Mouse (Mus musculus) common myeloid progenitor, adult 5-6 weeks (primary cell): ENCODE results near the gene Alg14. TPM values are rescaled to one million over a fixed set of nuclear protein-coding genes. Genes with fewer than 3 reads are reported as not detected.
A peak's percentile ranks its signal among the peaks of the same experiment; 100 is the strongest.

Source experiments
- ATAC-seq: replicated peaks from 2 replicates; pipeline ENCODE4 v1.8.0; 2016; ENCODE audit warnings: low read depth, mild to moderate bottlenecking, moderate TSS enrichment, inconsistent platforms; ENCODE audit not compliant: poor library complexity, severe bottlenecking
- total RNA-seq: library from RNA; stranded (forward); fragments of 200-1000, 187-1606 nt; gene quantifications from 2 replicates; pipeline ENCODE4 v1.2.3, GENCODE M21; 2017

Alg14 gene
- total RNA-seq, 1 experiment from 2014 or later: 12.1 TPM

DNA sequence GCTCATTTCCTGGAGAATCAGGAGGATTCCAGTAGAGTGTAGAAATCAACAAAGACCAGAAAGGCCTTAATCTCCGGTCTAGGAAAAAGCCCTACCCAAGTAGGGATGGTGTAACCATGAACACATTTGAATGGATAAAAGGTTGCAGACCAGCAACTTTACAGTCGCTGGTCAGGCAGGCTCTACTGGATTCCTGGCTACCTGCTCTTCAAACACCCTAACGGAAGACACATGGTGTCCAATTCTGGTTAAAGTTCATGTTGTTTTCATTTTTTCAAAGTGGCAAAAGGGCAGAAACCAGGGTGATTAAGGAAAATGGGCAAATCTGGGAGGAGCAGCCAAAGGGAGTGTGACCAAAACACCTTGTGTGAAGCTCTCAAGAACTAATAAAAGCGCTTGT lies 14.6 kb upstream of the Alg14 start:
- no peak for ATAC-seq

DNA sequence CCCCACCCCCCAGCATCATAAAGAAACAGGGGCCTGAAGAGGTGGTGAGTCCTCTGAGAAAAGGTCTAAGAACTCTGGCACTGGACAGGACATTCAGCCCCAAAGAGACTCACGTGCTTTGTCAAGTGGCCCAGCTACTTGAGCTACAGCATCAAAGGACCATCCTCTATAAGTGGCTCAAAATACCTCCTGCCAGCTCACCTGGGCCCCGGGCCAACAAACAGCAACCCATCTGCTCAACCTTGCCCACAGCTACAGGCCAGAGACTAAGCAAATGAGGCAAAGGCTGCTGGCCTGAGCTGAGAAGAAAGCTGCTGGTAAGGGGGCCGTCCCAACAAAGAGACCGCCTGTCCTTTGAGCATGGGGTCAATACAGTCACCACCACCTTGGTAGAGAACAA lies 14.0 kb upstream of the Alg14 start:
- ATAC-seq: no peak

DNA sequence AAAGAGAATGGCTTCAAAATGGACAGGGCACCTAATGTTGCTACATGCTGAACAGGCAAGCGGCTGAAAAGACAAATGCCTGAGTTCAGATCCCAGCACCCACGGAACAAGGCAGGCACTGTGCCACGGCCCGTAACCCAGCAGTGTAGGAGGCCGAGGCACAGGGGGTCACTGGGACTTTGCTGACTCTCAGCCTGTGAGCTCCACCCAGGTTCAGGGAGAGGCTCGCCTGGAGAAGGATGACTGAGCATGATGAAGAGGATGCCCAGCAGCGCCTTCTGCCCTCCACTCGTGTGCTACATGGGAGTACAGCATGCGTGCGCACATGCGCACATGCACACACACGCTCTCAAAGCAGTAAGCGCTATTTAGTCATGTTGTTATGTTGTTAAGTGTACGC lies 11.9 kb upstream of the Alg14 start:
- ATAC-seq: no peak

DNA sequence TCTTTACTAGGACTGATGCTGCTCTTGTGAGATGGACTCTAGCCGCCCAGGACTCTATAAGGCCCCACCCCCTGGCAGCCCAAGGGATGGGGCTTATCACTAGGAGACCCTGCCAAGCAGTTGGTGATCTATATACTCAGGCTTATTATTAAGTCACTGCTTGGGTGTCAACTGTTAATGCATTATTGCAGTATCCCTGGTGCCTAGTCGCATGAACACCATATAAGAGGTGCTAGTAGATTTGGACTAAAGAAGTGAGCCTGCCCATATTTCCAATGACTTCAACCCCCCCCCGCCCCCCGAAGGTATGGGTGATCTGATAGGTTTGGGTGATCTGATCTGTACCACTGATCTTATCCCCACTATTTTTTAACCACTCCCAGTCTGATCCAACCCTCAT lies 8.6 kb upstream of the Alg14 start, which contains the start of gene Tmem56:
Gene Tmem56, minus strand, starts transcription at position 101 of the 400 bp plus-strand sequence.
- ATAC-seq: no peak

DNA sequence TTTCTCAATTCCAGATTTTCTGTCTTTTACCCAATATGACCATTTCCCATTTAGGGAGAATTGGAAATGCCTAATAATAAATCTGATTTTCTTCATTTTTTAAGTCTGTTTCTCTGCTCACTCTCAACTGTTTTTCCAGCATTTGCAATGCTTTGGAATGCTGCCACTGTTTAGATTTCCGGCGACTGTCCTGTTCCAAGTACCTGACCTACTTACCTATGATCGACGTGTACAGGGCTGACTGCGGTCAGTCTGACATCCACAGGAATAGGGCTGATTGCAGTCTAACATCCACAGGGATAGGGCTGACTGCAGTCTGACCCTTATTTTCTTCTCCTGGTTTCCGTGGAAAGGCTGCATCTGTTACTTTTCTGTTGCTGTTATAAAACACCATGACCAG lies 6.4 kb upstream of the Alg14 start:
- no peak for ATAC-seq

DNA sequence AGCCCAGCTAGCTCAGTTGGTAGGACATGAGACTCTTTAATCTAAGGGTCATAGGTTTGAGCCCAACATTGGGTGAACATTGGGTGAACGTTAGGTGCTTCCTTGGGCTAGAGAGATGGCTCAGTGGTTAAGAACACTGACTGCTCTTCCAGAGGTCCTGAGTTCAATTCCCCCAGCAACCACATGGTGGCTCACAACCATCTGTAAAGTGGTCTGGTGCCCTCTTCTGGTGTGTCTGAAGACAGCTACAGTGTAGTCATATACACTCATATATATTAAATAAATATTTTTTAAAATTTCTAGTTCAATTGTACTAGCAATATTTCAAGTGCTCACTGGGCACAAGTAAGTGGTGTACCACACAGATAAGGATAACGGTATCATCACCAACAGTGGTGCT lies 4.4 kb upstream of the Alg14 start:
- no peak for ATAC-seq

DNA sequence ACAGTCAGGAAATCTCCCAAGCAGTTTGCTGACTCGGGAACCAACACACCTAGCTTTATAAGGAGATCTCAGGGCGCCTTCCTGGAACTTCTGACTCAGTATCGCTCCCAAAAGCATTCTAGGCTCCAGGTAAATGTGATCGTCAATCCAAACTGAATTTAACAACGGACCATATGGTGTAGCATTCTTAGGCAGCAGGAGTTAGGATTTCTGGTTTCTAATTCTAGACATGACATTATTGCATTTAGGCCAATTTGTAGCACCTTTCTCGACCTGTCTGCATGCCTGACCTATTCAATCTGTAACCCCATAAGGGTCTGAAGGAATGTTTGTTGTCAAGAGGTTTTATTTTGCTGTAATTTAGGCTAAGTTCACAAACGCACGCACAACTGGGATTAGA lies 892 bp upstream of the Alg14 start:
- ATAC-seq: no peak

DNA sequence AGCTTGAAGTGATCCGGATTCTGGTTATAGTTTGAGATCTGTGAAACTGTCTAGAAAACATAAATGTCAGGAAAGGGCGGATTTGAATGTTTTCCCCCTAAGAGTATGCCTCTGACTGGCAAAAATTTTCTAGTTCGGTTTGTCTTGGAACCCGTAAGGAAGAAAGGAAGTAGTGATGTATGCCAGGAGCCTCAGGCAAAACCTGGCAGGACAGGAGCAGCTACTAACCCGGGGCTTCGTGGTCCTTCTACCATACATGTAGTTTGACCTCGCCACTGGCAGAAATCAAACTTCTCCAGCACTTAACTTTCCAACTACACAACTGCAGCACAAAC lies 381 bp upstream of the Alg14 start:
- no peak for ATAC-seq

DNA sequence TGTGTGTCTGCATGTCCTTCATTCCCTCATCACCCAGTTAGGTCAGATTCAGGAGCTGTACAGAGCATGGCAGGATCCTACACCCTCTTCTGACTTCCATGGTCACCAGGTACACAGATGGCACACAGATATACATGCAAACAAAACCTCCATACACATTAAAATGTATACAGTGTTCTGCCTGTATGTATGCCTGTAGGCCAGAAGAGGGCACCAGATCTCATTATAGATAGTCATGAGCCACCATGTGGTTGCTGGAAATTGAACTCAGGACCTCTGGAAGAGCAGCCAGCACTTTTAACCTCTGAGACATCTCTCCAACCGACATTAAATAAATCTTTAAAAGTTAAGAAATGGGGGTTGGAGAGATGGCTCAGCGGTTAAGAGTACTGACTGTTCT lies 2.6 kb downstream of the Alg14 start:
- no peak for ATAC-seq

DNA sequence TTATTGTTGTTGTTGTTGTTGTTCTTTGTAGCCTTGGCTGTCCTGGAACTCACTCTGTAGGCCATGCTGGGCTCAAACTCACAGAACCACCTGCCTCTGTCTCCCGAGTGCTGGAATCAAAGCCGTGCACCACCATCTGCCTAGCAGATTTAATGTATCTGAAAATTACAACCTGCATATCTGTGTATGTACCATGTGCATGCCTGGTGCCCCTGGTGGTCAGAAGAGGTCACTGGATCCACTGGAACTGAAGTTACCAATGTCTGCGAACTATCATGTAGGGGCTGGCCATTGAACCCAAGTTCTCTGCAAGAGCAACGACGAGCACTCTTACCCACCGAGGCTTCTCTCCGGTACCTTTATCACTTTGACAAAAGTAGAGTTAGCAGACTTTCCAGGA lies 15.1 kb downstream of the Alg14 start:
- ATAC-seq: 0 out of 2 replicates have a peak, but pooled peaks have one; percentile 49

DNA sequence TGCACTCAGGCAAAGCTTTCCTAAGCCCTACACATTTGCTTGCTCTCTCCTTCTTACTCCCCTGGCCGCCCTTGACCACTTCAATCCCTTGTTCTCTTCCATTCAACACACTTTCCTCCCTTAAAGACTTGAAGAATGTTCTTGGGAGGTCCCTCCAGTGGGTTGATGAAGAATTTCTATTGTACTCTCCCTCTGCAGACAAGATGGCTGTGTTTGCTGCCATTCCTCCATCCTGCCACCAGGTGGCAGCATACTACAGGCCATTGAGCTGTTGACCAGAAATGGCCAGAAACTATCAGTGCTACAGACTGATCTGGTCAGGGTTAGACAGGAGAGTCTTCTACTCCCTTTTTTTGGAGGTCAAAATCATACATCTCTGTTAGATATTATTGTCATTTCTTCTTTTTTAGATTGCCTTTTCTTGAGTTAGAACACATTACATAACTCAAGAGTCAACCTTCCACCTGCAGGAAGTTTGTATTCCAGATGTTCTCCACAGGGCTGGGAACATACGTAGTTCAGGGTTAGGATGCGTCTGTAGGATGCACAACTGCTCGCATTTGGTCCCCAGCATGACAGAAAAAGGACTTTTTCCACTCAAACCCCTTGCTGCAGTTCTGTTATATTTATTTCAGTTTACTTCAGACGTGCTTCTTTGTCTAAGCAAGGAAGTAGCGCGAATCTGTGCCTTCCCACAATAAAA lies 16.1 kb downstream of the Alg14 start:
- peak; percentile 87 for ATAC-seq

DNA sequence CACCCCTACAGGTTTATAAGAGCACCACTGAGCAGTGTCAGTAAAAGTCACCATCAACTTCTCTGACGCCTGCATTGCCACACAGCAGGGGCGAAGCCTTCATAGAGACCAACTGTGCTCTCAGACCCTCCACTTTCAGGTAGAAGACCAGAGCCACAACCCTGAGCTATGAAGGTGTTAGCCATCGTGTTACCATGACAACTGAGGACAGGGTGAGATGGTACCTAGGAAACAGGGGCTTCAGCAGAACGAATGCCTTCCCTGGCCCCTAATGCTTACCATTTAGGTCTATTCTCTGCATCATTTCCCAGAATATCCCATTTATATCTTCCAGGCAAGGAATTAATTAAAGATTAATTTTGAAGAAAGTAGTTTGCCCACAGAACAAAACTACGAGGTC lies 17.4 kb downstream of the Alg14 start:
- ATAC-seq: no peak

DNA sequence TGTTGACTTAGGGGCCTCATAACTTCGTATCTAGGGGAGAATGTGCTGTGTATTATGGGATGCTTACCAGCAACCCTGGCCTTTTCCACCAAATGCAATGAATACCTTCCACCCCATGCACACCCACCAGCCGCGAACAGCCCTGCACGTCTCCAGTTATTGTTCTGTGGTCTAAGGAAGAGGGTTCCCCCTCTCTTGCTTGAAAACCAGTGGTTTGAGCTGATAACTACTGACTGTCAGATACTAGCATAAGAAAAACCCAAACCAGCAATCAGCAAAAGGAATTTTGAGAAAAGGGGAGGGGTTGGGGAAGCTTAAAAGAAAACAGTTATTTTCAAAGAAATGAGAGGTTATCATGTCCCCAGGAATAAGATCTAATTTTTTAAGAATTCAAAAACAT lies 17.9 kb downstream of the Alg14 start:
- peak; percentile 64 for ATAC-seq

DNA sequence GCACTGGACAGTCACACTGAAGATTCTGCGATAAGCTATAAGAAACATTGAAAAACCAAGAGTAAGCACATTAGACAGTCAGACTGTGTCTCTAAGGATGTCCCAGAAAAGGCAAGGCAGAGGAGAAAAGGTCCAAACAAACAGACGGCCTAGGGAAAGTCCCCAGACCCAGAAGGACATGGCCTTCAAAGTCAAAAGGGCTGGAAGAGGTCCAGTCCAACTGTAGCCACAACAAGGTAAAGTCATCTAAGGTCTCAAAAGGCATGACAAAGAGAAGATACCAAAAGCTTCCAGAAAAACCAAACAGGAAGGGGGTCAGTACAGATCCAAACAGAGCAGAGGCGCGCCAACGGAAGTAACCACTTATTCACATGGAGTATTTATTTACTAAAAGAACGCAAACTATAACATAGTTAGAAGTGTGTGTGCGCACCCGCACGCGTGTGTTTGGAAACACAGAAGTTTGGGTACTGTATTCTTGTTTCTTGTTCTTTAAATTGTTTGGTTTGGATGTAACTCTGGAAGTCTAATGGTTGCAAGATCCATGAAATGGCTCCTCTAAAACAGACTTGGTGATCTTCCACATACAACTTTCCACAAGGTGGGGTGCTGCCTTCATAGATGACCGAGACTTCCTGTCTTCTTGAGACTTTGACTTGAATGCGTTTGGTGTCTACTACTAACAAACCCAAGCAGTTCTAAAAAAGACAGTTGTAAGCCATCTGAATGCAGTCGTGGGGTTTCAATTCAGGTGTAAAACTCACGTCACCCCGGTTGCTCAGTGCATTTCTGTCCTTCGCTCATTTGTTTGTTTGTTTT lies 18.5 kb downstream of the Alg14 start:
- ATAC-seq: no peak

DNA sequence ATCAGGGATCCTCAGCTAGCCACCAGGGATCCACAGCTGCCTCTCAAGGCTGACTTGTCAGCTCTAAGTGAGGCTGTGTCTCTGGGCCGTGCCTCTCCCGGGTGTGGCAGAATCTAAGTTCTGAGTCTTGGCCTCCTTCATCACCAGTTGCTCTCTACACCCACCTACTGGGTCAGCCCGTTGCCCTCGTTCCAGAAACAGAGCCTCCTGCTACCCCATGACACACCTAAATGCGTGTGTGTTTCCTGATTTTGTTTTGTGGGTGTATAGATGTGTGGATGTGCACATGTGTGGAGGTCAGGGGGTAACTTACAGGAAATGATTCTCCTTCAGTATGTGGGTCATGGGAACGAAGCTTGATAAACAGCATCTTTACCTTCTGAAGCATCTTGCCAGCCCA lies 20.9 kb downstream of the Alg14 start:
- no peak for ATAC-seq

DNA sequence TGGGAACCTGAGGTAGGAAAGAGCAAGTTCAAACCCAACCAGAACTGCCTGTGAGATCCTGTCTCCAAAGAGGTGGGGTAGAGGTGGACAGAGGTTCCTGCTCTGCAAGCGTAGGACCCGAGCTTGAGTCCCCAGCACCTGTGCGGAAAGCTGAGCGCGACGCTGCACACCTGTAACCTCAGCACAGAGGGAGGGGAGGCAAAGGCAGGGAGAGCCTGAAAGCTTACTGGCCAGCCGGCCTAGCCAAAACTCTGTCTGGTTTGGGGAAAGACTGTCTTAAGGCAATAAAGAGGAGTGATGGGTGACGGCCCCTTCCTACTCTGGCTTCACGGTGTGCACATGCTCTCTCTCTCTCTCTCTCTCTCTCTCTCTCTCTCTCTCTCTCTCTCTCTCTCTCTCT lies 21.4 kb downstream of the Alg14 start:
- no peak for ATAC-seq

DNA sequence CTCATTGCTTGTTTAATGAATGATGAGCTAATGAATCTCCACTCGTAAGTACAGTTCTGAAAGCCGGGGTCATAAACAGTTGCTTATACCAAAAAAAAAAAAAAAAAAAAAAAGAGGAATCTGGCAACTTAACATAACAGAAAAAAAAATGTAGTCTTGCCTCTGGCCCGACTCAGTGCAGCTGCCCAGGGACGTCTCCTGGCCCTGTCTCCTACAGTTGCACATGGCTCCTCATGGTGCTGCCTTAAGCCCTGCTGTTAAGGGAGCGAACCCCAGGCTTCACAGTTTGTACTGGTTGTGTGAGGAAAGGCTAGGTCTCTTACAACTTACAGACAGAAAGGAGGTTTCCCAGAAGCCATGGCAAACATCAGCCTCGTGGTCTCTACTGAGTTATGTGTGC lies 22.6 kb downstream of the Alg14 start:
- no peak for ATAC-seq

DNA sequence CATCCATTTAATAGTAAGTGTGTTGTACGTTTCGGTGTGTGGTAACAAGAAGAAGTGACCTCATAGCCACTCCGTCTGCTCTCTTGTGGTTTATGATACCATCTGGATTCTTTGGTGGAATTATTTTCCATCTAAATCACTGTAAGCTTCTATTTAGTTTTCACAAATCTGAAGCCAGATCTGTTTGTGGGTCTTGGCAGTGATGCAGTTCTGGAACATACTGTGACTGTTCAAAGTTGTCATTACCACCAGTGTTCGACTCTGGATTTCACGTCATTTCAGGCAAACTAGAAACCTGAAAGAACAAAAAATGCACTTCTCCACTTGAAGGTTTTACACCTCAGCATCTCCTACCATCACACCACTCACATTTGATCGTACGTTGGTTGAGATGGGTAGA lies 23.9 kb downstream of the Alg14 start:
- ATAC-seq: no peak

DNA sequence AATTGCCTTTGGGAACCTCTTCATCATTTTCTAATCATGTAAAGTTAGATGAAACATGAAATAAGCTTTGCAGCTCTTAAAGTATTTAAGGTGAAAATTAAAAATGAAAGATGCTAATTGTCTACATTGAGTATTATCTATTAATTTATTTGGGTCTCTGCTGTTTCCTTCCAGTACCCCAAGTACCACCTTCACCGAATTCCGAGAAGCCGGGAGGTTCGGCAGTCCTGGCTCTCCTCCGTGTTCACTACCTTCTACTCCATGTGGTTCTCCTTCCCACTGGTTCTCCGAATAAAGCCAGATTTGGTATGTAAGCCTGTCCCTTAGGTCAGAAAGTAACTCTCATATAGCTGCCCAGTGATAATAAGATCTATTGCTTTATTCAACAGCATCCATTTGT lies 28.3 kb downstream of the Alg14 start:
- ATAC-seq: no peak

DNA sequence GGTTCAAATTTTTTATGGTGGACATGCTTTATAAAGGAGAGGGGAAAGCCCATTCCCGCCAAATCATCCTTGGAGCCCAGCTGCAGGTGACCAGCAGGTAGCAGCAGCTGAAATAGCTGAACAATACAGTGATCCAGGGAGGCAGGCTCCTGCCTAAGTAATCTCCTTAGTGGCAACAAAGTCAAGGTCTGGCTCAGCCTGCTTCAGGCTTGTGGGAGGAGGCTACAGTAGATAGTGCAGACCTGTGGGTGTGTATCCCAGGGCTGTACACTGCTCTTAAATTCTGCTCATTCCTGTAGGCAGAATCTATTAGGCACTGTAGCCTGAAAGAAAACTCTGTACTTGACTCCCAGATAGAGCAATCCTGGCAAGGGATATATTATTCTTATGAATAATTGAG lies 29.3 kb downstream of the Alg14 start:
- no peak for ATAC-seq

DNA sequence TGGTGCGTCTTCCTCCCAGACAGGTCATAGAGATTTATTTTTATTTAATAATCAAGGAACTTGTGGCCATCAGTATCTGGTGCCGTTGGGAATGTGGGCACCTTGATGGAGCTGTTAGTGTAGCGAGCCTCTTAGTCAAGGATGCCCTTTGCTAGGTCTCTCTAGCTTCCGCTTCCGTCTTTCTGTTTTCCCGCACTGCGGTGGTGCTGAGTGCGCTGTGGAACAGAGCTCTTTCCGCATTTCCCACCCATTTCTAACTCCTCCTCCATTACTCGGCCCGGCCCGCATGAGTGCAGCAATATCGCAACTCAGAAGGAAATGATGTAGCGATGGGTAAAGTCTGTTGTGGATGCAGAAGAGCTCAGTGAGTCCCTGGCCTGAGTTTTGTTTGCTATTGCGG lies 31.8 kb downstream of the Alg14 start:
- ATAC-seq: no peak

DNA sequence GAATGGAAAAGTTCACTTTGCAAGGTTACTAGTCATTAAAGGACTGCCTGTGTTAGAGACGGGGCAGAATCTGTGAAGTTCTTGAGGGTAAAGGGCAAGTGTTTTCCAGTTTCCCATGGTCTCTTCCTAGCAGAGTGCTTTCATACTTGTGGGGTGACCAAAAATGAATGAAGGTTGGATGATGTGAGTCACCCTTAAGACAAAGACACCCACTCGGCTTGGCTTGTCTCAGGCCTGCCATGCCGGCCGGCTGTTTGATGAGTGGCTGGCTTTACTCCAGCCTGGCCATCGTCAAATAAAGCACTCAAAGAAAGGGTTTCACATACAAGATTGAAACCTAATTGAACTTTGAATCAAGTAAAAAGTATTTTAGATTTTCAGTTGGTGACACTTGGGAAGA lies 35.8 kb downstream of the Alg14 start:
- ATAC-seq: no peak
